Mouse (Mus musculus) left cerebral cortex, postnatal 36 days (tissue): ENCODE measurements around the gene Dvl3. TPM values are rescaled to one million over a fixed set of nuclear protein-coding genes. Genes with fewer than 3 reads are reported as not detected.

Source experiments
- DNase-seq, 2 experiments: peaks; one replicate each; pipeline ENCODE4 v3.0.0; 2021 to 2022; ENCODE audit warnings: low spot score in 2 of 2, mixed read lengths in 1 of 2
- intact Hi-C: fragments of 180-260 bp; cut with DNase I; formaldehyde crosslinking; loops from one replicate; pipeline ENCODE4 v1.15.1; 2025
- total RNA-seq, 2 experiments: library from RNA; stranded (reverse); gene quantifications; 2 replicates each; pipeline ENCODE4 v1.2.3; 2021

Dvl3 gene
- total RNA-seq, 2 experiments from 2014 or later, result 63.5 to 75.7 TPM

DNA sequence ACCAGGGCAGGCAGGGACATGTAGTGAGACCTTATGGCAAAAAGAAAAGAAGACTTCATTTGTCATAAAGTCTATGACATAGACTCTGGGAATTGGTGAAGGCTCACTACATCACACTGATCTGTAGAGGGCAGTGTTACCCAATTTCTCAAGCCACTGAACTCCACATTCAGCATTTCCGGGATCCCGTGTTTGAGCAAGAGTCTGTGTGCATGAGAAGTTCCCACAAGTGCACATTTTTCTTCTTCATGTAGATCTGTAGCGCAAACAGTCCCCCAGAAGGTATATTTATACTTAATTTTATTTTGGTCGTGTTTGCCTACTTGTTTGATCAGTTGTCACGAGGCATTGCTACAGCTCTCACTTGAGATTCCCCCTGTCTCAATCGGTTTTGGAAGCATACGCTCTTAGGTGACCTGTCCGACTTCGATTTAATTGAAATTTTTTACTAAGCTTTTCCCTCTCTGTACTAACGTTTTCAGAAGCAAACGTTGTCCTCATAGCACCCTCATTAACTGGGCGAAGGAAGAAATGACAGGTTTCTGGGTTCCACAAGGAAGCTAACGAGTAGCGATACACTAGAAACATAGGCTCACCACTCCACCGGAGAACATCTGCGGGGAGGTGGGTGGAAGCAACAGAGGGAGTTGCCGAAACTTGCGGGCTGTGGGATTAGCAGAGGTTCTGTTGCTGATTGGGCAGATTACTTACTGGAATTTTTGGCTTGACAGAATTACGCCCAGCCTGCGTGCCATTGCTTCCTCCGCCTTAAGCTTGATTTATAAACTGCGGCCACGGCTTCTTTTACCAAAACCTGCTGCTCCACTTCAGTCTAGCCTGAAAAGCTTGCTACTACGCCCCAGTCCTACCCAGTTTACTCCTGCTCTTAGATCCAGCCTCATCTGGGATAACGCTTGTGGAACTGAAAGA, 19.8 kb upstream of the Dvl3 start:
- peak; percentile 36 to 56 for DNase-seq
- intact Hi-C loops, result loop anchor here (5.0 kb wide), 2 partner anchors 40 to 155 kb away; partner anchors contain the start of genes Ap2m1 and Psmd2

DNA sequence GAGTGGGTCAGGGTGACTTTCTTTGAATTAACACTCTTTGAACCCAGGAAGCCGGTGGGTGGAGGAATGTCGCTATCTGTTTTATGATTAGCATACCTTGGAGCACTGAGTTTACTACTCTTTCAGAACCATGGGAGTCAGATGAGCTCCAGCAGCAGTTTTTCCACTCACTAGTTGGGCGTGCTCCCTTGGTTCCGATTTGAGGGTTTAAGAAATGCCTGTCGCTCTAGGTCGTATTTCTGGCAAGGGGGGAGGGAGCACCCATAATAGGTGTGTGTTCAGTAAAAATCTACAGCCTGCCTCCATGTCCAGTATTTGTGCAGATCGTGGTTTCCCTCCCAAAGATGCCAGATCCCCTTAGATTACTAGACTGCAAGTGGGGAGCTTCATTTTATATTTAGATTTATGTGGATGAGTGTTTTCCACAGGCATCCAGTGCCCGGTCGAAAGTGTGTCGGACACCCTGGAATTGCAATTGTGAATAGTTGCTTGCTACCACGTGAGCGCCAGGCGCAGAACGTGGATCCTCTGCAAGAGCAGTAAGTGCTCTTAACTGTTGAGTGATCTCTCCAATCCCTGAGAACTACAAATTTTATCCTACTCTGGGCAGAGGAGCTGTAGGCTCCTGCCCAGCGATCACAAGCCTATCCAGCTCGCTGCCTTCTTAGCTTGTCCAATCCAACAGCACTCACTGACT, 18.7 kb upstream of the Dvl3 start:
- intact Hi-C loops, result loop anchor here (2.0 to 5.0 kb wide), 3 partner anchors 19 to 154 kb away; partner anchors contain the start of genes Ap2m1, Dvl3 and Psmd2
- no peak for DNase-seq

DNA sequence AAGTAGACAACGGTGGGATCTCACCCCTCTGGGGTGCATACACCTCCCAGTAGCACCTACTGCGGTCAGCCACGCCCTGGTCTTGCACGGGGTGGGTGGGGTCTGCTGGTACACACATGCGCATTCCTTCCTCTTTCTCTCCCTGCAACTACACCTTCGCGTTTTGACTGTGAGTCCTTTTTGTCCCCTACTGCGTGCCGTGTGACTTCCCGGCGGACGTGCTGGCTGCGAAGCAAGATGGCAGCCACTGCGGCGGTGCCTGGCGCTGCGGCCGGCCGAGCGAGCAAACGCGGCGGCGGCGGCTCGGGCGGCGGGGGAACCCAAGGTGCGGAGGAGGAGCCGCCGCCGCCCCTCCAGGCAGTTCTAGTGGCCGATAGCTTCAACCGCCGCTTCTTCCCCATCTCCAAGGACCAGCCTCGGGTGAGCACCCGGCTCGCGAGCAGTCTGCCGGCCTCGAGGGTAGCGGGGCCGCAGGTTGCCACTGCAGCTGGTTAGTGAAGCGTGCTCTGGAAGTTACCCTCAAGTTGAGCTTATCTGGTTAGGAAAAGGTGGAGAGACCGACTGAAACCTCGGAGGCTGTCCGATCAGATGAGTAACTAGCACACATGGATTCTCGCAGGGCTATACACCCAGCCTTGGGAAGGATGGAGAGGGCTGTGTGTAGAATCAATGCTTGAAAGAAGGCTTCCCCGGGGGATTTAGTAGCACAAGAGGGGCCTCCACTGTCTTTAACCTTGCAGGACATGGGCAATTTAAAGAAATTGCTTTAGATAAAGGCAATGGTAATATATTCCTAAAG, 17.9 kb upstream of the Dvl3 start, which contains the start of gene Eif2b5:
Gene Eif2b5, plus strand, starts transcription at position 141 of the 799 bp plus-strand sequence.
- peak; percentile 95 to 96 for DNase-seq
- intact Hi-C loops, result loop anchor here (2.0 to 5.0 kb wide), 3 partner anchors 18 to 153 kb away; partner anchors contain the start of genes Ap2m1, Dvl3 and Psmd2

DNA sequence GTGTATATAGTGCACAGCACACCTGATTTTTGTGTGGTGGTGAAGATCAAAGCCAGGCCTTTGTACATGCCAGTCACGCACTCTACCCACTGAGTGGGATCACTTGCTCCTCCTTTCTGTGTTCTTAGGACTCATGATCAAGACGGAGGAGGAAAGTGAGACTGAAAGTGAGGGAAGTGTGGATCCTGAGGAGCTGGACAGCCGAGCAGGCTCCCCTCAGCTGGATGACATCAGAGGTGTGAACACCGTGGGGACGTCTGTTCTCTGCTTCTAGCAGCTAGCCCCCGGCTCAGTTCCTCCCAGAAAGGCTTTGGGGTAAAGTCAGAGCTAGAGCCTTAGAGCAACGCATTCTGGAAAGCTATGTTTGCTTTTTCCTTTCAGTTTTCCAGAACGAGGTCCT, 10.8 kb upstream of the Dvl3 start:
- peak in 1 of 2 experiments; percentile 26 for DNase-seq
- intact Hi-C loops, result no loop called here

DNA sequence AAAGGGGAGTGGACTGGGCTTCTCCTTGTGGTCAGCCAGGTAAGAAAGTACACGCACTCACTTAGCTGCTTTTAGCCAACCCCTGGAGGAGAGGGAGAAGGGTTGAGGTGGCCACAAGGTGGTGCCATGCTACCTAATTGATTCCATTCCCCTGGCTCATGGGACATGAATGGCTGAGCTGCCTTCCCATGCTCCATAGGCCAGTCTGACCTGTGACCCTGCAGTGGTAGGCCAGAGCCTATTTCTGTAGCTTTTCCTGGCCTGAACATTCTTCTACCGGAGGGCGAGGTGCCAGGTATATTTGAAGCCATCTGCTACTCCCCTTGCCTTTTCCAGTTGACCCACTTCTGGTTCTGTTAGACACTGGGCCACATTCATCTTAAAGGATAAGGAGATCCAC, 7.4 kb upstream of the Dvl3 start:
- no peak for DNase-seq
- intact Hi-C loops, result no loop called here

DNA sequence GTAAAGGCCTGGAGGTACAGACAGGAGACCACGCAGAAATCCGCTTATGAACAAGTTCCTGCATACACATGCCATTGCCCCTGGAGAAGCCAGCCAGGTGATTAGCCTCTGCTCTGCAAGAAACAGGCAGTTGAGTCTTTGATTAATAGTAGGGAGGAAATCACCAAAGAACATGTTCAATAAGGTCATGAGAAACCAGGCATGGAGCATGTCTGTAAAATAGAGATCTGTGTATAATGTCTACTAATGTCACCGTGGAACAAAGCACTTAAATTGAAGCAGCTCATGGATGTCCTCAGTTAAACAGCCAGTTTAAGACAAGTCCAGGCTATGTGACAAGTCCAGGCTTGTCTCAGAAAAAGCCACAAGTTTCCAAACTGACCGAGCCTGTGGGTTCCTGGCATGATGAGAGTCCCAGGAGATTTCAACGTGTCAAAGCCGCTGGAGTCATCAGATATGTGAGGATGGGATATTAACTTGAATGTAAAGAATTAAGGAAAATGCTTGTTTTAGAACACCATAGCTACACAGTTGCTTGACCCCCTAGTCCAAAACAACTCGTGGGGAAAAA, 5.4 kb upstream of the Dvl3 start:
- intact Hi-C loops, result loop anchor here (5.0 kb wide), 1 partner anchor 36 kb away; the partner anchor contains the start of gene Abcf3

DNA sequence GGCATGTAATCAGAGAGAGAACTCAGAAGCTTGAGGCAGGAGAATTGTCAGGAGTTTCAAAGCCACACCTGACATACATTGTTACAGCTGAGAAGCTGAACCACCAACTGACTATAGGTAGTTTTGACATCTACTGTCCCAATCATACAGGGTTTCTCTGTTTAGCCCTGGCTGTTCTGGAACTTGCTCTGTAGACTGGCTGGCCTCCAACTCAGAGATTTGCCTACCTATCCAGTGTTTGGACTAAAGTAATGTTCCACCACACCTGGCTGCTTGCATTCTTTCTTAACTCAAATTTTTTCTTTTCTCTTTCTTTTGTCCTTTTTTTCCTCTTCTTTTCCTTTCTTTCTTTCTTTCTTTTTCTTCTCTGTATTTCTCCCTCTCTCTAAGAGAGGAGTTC, 750 bp upstream of the Dvl3 start:
- intact Hi-C loops, result loop anchor here (2.0 to 5.0 kb wide), 2 partner anchors 17 to 136 kb away; partner anchors contain the start of genes Eif2b5 and Psmd2
- DNase-seq, result no peak

More for the DNA sequence above, 5.4 kb upstream of the Dvl3 start:
- no peak for DNase-seq

DNA sequence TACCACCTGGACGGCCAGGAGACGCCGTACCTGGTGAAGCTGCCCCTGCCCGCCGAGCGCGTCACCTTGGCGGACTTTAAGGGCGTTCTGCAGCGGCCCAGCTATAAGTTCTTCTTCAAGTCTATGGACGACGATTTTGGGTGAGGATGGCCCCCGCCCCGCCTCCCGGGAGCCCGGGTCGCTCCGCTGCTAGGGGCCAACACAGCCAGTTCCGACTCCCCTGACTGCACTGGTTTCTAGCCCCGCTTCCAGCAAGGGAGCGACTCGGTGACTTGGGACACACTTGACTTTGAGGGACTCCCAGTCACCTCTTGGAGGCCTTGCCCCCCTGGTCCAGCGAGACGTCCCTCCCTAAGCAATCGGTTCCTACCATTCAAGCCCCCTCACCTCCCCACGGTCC, 434 bp downstream of the Dvl3 start:
- no peak for DNase-seq
- intact Hi-C loops, result loop anchor here (2.0 to 5.0 kb wide), 2 partner anchors 18 to 135 kb away; partner anchors contain the start of genes Eif2b5 and Psmd2

DNA sequence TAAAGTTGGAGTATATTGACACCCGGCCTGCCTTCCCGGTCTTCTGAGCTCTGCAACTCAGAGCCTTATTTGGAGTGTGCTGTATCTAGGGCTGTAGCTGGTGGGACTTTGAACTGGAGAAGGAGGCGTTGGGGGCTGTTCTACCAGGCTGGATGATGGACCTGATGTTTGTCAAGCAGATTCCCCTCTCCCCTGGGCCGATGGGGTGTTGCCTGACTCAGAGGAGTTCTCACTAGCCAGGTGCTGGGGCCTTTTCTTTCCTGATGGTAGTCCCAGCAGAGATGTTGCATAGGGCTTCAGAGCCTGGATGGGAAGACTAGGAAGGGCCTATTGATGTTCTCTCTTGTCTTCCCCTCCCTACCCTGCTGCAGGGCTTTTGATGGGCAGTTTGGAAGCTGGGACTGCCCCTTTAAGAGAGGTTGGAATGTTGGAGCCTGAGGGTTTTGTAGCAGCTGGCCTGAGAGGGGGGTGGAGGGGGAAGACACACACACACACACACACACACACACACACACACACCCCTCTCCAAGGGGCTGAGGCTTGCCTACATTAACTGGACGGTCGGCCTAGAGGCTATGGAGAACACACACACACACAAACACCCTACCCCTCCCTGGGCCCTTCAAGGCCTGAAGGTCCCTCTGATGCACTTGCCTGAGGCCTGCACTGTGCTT, 1.1 kb downstream of the Dvl3 start:
- peak; percentile 17 to 22 for DNase-seq
- intact Hi-C loops, result loop anchor here (2.0 to 5.0 kb wide), 2 partner anchors 19 to 134 kb away; partner anchors contain the start of genes Eif2b5 and Psmd2

DNA sequence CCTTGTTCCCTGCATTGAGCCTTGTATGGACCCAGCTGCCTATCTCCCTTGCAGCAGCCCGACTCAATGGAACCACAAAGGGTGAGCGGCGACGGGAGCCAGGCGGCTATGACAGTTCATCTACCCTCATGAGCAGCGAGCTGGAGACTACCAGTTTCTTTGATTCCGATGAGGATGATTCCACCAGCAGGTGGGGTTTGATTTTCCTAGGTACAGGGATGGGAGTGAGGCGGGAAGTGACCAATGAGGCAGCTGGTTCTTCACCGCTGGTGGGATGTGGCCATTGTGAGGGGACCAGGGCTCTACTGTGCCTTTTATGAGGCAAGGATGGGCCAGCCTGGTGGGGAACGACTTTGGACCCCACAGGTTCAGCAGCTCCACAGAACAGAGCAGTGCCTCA, 7.1 kb downstream of the Dvl3 start:
- no peak for DNase-seq
- intact Hi-C loops, result no loop called here

DNA sequence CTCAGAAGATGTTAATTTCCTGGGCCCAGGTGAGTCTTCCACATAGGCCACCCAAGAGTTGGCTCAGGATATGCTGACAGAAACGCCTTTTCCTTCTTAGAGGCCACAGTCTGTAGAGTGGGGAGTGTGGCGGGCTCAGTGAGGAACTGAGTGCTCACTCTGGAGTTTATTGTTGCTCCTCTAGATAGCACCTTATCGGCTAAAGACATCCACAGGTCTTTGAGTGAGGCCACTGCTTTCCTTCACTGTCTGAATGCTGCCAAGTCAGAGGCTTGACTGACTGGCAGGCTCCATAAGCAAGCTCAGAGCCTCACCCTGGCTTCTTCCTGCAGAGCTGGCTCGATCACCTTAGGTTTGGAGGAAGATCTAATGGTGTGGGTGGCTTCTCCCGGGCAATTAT, 12.0 kb downstream of the Dvl3 start:
- no peak for DNase-seq
- intact Hi-C loops, result no loop called here

DNA sequence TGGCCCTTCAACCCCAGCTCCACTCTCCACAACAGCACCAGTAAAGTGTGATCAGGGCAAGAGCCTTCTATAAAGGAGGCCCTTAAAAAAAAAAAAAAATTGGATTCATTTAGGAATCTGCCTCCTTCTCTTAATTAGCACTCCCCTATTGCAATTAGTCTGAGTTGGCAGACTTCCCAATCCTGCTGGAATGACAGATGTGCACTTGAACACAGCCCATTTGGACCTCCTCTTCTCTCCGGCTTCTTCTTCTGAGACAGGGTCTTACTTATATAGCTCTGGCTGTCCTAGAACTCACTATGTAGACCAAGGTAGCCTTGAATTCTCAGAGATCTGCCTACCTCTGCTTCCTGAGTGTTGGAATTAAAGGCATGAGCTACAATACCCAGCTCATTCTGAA, 12.6 kb downstream of the Dvl3 start:
- intact Hi-C loops, result no loop called here
- no peak for DNase-seq

DNA sequence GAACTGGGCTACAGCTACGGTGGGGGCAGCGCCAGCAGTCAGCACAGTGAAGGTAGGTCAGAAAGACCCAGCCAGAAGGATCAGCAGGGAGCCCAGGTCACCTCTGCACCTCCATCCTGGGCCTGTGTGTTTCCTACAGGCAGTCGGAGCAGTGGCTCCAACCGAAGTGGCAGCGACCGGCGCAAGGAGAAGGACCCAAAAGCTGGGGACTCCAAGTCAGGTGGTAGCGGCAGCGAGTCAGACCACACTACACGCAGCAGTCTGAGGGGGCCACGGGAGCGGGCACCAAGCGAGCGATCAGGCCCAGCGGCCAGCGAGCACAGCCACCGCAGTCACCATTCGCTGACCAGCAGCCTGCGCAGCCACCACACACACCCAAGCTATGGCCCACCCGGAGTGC, 14.2 kb downstream of the Dvl3 start:
- intact Hi-C loops, result no loop called here
- no peak for DNase-seq

DNA sequence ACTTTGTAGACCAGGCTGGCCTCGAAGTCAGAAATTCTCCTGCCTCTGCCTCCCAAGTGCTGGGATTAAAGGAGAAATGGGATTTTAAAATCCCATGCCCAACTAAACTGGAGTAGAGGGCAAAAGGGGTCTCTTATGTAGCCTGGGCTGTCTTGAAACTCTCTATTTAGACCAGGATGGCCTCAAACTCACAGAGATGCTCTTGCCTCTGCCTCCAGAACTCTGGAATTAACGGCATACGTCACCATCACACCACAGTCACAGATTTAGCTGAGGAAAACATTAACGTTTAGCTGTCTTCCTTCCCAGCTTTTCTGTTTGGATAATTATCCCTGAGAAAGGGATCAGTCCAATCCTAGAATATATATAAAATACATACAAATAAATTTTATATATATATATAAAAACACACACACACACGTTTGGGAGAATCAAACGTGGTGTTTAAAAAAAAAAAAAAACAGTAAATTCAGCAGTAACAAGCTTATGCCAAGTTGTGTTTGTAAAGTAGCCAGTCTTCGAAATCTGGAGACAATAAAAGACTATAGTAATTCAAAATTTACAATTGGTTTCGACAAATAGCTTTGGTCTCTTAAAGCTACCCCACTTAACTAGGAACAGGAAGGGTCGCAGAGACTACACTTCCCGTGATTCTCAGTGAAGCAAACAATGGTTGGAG, 18.0 kb downstream of the Dvl3 start:
- intact Hi-C loops, result loop anchor here (5.0 kb wide), 1 partner anchor 37 kb away; the partner anchor contains the start of gene Eif2b5
- no peak for DNase-seq

DNA sequence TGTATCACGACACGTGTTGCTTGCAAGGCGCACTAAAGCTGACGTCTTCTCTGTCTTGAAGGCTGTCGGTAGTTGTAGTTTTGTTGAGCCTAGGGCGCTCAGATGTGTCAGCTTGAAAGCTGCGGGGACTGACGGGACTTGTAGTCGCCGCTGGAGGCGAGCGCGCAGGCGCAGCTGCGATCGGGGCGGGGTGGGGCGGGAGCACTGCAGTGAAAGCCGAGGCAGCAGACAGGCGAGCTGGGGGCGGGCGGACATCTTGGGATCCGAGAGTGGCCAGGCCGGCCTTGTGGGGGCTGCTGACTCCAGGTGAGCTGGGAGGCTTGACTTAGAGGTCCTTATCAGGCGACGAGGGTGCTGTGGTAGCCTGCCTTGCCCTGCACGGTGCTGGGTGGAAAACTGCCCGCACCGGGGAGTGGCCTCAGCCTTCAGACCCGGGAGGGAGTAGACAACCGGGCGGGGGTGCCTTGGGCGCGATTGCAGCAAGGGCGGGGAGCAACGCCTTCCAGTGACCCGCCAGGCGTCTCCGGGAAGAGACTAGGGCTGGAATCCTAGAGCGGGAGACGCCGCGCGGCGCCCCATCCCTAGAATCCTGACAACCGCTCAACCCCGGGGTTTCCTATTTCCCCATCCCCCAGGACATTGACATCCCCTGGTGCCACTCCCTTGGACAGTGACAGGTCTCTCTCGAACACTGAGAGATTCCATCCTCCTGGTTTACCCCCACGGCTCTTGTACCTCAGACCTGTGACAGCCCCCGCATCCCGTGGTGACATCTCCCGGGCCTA, 18.7 kb downstream of the Dvl3 start, which contains the start of gene Ap2m1:
Gene Ap2m1, plus strand, starts transcription at position 183 of the 785 bp plus-strand sequence.
- peak; percentile 93 for DNase-seq
- intact Hi-C loops, result loop anchor here (5.0 kb wide), 1 partner anchor 38 kb away; the partner anchor contains the start of gene Eif2b5

DNA sequence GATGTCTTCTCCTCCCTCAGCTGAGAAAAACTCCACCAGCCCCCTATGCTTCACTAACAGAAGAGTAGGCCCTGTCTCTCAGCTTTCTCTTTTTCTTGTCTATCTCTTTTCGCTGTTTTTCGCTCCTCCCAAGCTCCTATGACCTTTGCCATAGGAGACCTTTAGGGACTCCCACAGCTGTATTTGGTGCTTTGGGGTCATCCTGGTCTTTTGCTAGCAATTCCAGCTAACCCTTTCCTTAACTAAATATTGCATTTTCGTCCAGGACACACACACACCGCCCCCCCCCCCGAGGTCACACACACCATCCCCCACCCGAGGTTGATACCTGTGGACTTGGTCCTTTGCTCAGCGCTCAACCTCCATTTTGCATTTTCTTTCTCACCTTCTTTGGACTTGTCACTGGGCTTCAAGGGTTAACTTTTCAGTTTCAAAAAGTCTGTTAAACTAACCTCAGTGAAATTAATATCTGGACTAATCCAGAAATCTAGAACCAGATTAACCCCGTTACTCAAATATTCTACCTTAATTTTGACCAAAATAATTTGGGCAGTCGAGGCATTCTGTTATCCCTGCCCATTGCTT, 19.4 kb downstream of the Dvl3 start:
- intact Hi-C loops, result loop anchor here (5.0 kb wide), 1 partner anchor 39 kb away; the partner anchor contains the start of gene Eif2b5
- DNase-seq, result no peak
